Mouse (Mus musculus) skeletal muscle tissue, adult 2 months (tissue): ENCODE measurements around the gene Ppp1r1c.

ENCODE experiments used
- DNase-seq: peaks from one replicate; pipeline ENCODE4 v3.0.0-alpha.2; 2012; ENCODE audit warnings: low read depth, low spot score

The Ppp1r1c gene

DNA sequence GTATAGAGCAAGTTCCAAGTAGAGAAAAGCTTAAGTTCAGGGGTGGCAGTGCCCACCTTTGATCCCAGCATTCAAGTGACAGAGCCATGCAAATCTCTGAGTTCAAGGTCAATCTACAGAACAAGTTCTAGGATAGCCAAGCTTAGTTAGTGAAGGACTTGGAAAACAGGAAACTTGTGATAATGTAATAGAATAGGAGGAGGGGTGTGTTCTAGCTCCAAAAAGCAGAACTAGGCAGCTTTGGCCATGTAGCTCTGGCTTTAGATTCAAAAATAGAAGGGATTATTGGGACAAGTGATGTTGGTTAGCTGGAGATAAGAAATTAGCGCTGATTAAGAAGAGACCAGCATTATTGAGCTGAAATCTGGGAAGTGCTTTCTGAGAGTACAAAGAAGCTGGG, 149.3 kb downstream of the Ppp1r1c start:
- DNase-seq: no peak

DNA sequence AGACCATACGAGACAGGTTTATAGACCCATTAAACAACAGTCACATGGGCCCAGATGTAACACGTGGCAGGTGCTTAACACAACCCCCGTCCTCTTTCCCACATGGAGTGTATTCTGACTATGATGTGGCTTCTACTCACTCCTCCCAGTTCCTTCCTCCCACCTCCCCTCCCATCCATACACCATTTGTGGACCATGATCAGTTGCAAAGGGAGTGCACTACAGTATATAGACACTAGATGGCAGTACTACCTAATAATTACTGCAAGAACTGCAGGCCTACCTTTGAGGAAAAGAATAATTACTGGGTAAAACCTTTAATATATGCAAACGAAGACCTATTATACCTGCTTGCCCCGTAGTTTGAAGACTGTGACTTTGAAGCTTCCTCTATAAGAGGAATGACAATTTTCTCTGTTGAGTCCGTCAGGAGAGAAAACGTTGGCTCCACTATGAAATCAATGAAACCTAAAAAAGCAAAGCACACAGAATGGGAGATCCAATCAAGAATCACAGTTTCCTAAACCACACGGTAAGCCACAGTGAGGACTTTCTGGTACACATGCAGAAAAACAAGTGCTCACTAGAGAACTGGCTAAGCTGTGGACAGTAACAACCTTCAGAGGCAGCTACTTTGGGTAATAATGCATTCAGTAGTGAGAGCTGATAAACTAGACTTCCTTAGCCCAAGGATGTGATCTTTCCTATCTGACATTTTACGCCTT, 157.9 kb downstream of the Ppp1r1c start:
- peak; percentile 25 for DNase-seq
